Mouse (Mus musculus) limb, embryonic 12.5 days (tissue): Measurements from ENCODE around the gene Tmem121b. TPM values are rescaled to one million over a fixed set of nuclear protein-coding genes. Genes with fewer than 3 reads are reported as not detected.
A peak's percentile ranks its signal among the peaks of the same experiment; 100 is the strongest.

Experiments used
- ATAC-seq: fragments of 200-750 bp; cut with Nextera tagmentation; 2 replicates; pipeline ENCODE4 v1.8.0; 2017; ENCODE audit warnings: low read depth, moderate TSS enrichment; ENCODE audit not compliant: insufficient number of reproducible peaks, insufficient read depth, low FRiP score, low TSS enrichment
- H3K27ac ChIP-seq: fragments of 300-500 bp; sonication (generic); 2 replicates; pipeline ENCODE4 v1.5.1; 2016; ENCODE audit warnings: mild to moderate bottlenecking, moderate library complexity
- H3K27me3 ChIP-seq: fragments of 300-500 bp; sonication (generic); 2 replicates; pipeline ENCODE4 v1.6.1; 2016; ENCODE audit warnings: mild to moderate bottlenecking, moderate library complexity
- H3K36me3 ChIP-seq: fragments of 300-500 bp; sonication (generic); 2 replicates; pipeline ENCODE4 v1.6.1; 2016; ENCODE audit warnings: mild to moderate bottlenecking, moderate library complexity
- H3K4me1 ChIP-seq: fragments of 300-500 bp; sonication (generic); replicated peaks from 2 replicates; pipeline ENCODE4 v1.6.1; 2016
- H3K4me2 ChIP-seq: fragments of 300-500 bp; sonication (generic); 2 replicates; pipeline ENCODE4 v1.6.1; 2016; ENCODE audit warnings: mild to moderate bottlenecking, moderate library complexity
- H3K4me3 ChIP-seq: fragments of 300-500 bp; sonication (generic); replicated peaks from 2 replicates; pipeline ENCODE4 v1.5.1; 2016; ENCODE audit warnings: mild to moderate bottlenecking
- H3K9ac ChIP-seq: fragments of 300-500 bp; sonication (generic); replicated peaks from 2 replicates; pipeline ENCODE4 v1.6.1; 2016; ENCODE audit warnings: mild to moderate bottlenecking, moderate library complexity
- H3K9me3 ChIP-seq: fragments of 300-500 bp; sonication (generic); 2 replicates; pipeline ENCODE4 v1.6.1; 2016; ENCODE audit warnings: mild to moderate bottlenecking, moderate library complexity
- WGBS: fragments of 180-500 bp; shearing (Covaris S2); methylation state at CpG from one replicate; pipeline ENCODE4 v1.1.7; 2016; 5-methylcytosine and 5-hydroxymethylcytosine counted together
- polyA plus RNA-seq: library from polyadenylated mRNA; unstranded; fragments of >200 nt; fragmentation: Nextera tagmentation; extraction: Ambion mirVana; gene quantifications from 2 replicates; pipeline ENCODE4 v1.2.1, GENCODE M21; 2016

Tmem121b gene
- polyA plus RNA-seq, 1 experiment from 2014 or later, result 0.31 TPM

DNA sequence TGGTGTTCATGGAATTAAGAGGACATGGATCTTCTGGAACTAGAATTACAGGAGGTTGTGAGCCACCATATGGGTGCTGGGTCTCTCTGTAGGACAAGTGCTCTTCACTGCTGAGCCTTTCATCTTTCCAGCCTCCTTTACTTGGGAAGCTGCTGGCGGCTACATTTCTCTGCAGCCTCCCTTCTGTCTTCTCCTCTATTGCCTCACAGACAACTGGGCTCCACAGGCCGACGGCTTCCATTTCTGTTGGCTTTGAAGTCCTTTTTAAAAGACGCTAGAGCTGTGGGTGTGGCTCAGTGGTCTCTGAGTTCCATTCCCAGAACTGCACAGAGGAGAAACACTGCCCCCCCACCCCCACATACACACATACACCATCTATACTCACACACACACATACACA is 28.2 kb downstream of the Tmem121b start:
- Histone ChIP-seq H3K9ac (no peak overlapping the region), H3K36me3 (no peaks in the 10 kb centered on the region), H3K9me3 (no peaks in the 10 kb centered on the region), H3K27me3 (peaks cover 49% of the 10 kb centered on the region), H3K4me1 (peaks cover 12% of the 10 kb centered on the region), H3K4me2 (no peak overlapping the region), H3K27ac (no peak overlapping the region), H3K4me3 (no peak overlapping the region)
- no peak for ATAC-seq
- 20% methylated on average over 4 of the region's 4 CpGs for WGBS

DNA sequence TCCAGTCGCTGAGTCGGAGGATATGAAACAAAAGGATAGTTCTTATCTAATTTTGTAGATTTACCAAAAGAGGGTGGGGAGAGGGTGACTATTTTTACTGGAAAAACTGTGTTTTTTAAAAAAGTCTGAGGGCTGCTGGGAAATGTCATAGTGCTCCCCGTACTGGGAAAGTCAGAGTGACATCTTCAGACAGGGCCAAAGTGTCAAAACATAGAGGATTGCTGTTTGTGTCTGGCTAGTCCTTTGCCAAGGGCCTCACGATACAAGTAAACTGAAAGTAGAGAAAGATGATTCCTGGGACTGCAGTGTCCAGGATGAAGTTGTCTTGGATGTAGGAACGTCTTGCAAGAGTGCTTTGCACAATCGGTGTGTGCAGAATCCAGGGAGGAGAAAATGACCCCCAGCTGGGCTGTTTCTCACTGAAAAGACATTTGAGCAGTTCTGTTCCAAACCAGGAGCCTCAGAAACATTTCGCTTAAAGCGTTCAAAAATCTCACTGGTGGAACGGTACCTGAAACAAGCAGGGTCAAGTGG is 29.1 kb downstream of the Tmem121b start:
- Histone ChIP-seq H3K9me3 (no peaks in the 10 kb centered on the region), H3K4me3 (peak overlapping the region; percentile 62; the same call in 1 of the 2 replicates), H3K4me2 (no peak overlapping the region), H3K36me3 (no peaks in the 10 kb centered on the region), H3K27ac (no peak overlapping the region), H3K27me3 (peaks cover 49% of the 10 kb centered on the region), H3K4me1 (peaks cover 12% of the 10 kb centered on the region), H3K9ac (no peak overlapping the region)
- ATAC-seq, result no peak
- 65% methylated on average over 9 of the region's 9 CpGs for WGBS

GRCm38 (mm10) chr6:120463884-120464283 is 29.7 kb downstream of the Tmem121b start:
- Histone ChIP-seq H3K27ac (no peak overlapping the region), H3K4me1 (peaks cover 12% of the 10 kb centered on the region), H3K27me3 (peaks cover 49% of the 10 kb centered on the region), H3K36me3 (no peaks in the 10 kb centered on the region), H3K9me3 (no peaks in the 10 kb centered on the region), H3K4me2 (peak overlapping the region; percentile 72), H3K9ac (peak overlapping the region; percentile 63; the same call in 1 of the 2 replicates), H3K4me3 (peak overlapping the region; percentile 62)
- WGBS, result 9% methylated on average over 11 of the region's 11 CpGs
- ATAC-seq, result no peak

DNA sequence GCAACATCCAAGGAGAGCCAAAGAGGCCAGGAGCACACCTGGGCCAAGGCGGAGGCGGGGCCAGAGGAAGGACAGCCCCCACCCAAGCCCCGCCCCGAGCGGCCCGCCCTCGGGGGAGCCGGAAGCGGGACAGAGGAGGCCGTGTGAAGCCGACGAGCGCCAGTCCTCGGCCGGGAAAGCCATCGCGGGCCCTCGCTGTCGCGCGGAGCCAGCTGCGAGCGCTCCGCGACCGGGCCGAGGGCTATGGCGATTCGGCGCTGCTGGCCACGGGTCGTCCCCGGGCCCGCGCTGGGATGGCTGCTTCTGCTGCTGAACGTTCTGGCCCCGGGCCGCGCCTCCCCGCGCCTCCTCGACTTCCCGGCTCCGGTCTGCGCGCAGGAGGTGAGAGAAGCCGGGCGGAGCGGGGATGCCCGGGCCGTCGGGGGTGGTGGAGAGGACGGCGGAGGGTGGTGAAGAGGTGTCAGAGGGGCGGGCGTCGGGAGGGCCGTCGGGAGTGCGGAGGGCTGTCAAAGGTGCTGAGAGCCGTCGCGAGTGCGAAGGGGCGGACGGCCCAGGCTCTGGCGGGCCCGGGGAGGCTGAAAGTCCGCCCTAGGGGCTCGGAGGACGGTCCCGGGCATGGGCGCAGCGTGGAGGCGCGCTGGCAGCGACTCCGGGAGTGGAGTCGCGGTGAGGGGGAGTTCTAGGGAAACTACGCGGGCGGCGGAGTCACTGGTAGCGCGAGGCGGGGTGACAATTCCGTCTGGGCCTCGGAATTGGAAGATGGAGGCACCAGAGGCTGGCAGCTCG is 30.3 kb downstream of the Tmem121b start, which contains the start of gene Il17ra:
Gene Il17ra, plus strand, starts transcription at position 162 of the 786 bp plus-strand sequence.
- Histone ChIP-seq H3K9ac (peak within 1 kb of the TSS; percentile 63), H3K4me3 (peak within 1 kb of the TSS; percentile 62), H3K4me1 (peaks cover 12% of the 10 kb centered on the region), H3K36me3 (no peaks in the 10 kb centered on the region), H3K27me3 (peaks cover 49% of the 10 kb centered on the region), H3K9me3 (no peaks in the 10 kb centered on the region), H3K4me2 (peak within 1 kb of the TSS; percentile 72), H3K27ac (no peak within 1 kb of the TSS)
- WGBS, result under 1% methylated on average over 86 of the region's 90 CpGs
- ATAC-seq, result peak; percentile 47

DNA sequence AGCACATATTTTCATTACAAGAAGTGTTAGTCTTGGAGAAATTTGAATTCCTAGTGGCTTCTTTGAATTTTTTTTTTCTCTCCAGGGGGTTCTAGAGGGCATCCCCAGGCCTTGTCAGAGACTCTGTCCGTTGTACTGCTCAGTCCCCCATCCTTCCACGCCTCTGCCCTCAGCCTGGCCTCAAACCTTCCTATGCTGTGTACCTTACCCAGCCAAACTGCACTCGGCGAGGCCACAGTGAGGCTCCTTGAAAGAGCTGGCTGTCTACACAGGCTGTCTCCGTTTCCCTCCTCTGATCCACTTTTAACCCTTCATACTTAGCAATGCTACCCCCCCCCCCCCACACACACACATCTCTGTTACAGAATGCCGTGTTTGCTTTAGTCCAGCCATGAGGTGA is 31.4 kb downstream of the Tmem121b start:
- no peak overlapping the region for H3K4me3 ChIP-seq
- H3K36me3 ChIP-seq, result no peaks in the 10 kb centered on the region
- 67% methylated on average over 6 of the region's 6 CpGs for WGBS
- H3K4me2 ChIP-seq, result no peak overlapping the region
- no peak overlapping the region for H3K27ac ChIP-seq
- peaks cover 12% of the 10 kb centered on the region for H3K4me1 ChIP-seq
- H3K27me3 ChIP-seq, result peaks cover 49% of the 10 kb centered on the region
- H3K9ac ChIP-seq, result no peak overlapping the region
- no peak for ATAC-seq
- no peaks in the 10 kb centered on the region for H3K9me3 ChIP-seq

DNA sequence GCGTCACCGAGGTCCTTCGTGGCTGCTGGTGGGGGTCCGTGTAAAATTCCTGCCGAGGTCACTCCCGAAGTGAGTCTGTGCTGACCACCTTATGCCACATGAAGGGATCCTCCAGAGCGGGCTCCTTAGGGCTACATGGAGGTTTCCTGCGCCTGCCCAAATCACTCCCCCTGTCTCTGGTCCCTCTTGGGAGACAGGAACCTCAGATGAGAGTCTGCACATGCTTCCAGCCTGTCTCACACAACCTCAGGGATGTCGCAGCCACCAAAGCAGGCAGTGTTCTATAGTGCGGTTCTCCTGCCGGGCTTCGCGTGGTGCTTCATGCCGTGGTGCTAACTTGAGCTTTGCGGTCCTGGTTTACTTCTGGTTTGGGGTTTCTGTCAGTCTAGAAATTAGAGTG is 32.4 kb downstream of the Tmem121b start:
- no peak for ATAC-seq
- no peak overlapping the region for H3K4me3 ChIP-seq
- no peak overlapping the region for H3K4me2 ChIP-seq

GRCm38 (mm10) chr6:120457751-120458150 is 35.9 kb downstream of the Tmem121b start:
- Histone ChIP-seq H3K36me3 (no peaks in the 10 kb centered on the region), H3K9ac (no peak overlapping the region), H3K4me2 (no peak overlapping the region), H3K4me3 (no peak overlapping the region), H3K9me3 (no peaks in the 10 kb centered on the region), H3K27me3 (peaks cover 20% of the 10 kb centered on the region), H3K27ac (no peak overlapping the region), H3K4me1 (peaks cover 8% of the 10 kb centered on the region; the same call in 1 of the 2 replicates)
- no peak for ATAC-seq
- 92% methylated on average over 5 of the region's 5 CpGs for WGBS

More for the DNA sequence above, 32.4 kb downstream of the Tmem121b start:
- H3K27me3 ChIP-seq, result peaks cover 49% of the 10 kb centered on the region
- H3K36me3 ChIP-seq, result no peaks in the 10 kb centered on the region
- no peak overlapping the region for H3K9ac ChIP-seq
- no peak overlapping the region for H3K27ac ChIP-seq
- 64% methylated on average over 15 of the region's 15 CpGs for WGBS
- H3K9me3 ChIP-seq, result no peaks in the 10 kb centered on the region
- H3K4me1 ChIP-seq, result peaks cover 12% of the 10 kb centered on the region

- H3K9me3 ChIP-seq, result no peaks in the 10 kb centered on the region
- no peak overlapping the region for H3K9ac ChIP-seq
- ATAC-seq, result no peak
- H3K4me2 ChIP-seq, result no peak overlapping the region
- peaks cover 14% of the 10 kb centered on the region for H3K27me3 ChIP-seq
- WGBS, result 68% methylated on average over 7 of the region's 7 CpGs
- H3K27ac ChIP-seq, result no peak overlapping the region
- H3K36me3 ChIP-seq, result no peaks in the 10 kb centered on the region
- no peak overlapping the region for H3K4me3 ChIP-seq
- H3K4me1 ChIP-seq, result peaks cover 8% of the 10 kb centered on the region; the same call in 1 of the 2 replicates
Observed at GRCm38 (mm10) chr6:120457074-120457473, 36.5 kb downstream of the Tmem121b start.

DNA sequence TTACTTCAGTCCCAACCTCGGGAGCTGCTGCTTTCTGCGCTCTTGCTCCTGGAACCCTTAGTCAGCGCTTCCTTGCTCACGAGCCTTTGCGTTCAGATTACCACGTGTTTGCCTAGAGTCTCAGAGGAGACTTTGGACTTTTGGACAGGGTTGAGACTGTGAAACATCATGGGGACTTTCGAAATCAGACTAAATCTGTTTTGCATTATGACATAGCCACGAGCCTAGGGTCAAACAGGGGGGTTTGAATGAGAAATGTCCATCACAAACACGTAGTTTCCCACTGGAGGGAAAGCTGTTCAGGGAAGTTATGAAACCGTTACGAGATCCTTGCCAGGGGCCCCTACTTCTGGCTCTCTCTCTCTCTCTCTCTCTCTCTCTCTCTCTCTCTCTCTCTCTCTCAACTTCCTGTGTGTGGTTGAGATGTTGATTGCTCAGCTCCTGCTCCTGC is 39.0 kb downstream of the Tmem121b start:
- Histone ChIP-seq H3K4me1 (peaks cover 8% of the 10 kb centered on the region; the same call in 1 of the 2 replicates), H3K9me3 (no peaks in the 10 kb centered on the region), H3K9ac (no peak overlapping the region), H3K27ac (no peak overlapping the region), H3K36me3 (no peaks in the 10 kb centered on the region), H3K4me3 (no peak overlapping the region), H3K4me2 (no peak overlapping the region), H3K27me3 (no peaks in the 10 kb centered on the region)
- no peak for ATAC-seq
- WGBS, result 37% methylated on average over 11 of the region's 11 CpGs

DNA sequence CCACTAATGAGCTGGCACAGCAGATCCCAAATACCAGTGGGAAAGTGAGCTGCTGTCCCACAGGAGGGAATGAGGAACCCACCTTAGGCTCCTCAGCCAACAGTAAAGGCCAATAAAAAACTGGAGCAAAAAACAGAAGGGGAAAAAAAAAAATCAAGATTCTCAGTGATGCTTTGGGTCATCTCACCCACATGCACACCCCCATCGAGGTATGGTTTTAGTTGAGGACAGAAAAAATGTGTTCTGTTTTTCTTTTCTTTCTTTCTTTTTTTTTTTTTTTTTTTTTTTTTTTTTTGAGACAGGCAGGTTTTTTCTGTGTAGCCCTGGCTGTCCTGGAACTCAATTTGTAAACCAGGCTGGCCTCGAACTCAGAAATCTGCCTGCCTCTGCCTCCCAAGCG is 40.1 kb downstream of the Tmem121b start:
- ATAC-seq, result no peak
- Histone ChIP-seq H3K9ac (no peak overlapping the region), H3K27me3 (no peaks in the 10 kb centered on the region), H3K4me3 (no peak overlapping the region), H3K4me1 (peaks cover 8% of the 10 kb centered on the region; the same call in 1 of the 2 replicates), H3K9me3 (no peaks in the 10 kb centered on the region), H3K4me2 (no peak overlapping the region), H3K36me3 (no peaks in the 10 kb centered on the region), H3K27ac (no peak overlapping the region)
- WGBS, result 94% methylated on average over 3 of the region's 3 CpGs

DNA sequence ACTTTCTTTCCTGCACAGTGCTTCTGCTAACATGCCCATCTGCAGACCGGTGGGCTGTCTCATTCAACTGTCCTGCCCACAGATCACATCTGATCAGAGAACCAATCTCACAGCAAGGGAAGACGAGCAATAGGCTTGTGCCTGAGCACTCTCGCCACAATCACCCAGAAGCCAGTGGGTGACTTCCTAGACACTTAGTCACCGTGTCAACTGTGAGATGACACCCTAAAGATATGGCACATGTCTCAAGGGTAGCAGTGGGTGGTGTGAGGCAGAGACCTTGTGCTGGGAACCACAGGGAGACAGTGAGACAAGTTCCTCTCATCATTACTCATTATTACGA is 40.5 kb downstream of the Tmem121b start:
- ATAC-seq, result no peak

More for the DNA sequence above, 40.5 kb downstream of the Tmem121b start:
- Histone ChIP-seq H3K4me3 (no peak overlapping the region), H3K27me3 (no peaks in the 10 kb centered on the region), H3K9me3 (no peaks in the 10 kb centered on the region), H3K4me1 (peaks cover 8% of the 10 kb centered on the region; the same call in 1 of the 2 replicates), H3K9ac (no peak overlapping the region), H3K36me3 (no peaks in the 10 kb centered on the region), H3K27ac (no peak overlapping the region), H3K4me2 (no peak overlapping the region)
- WGBS, result 89% methylated on average over 5 of the region's 5 CpGs
